Mouse (Mus musculus) left cerebral cortex, postnatal 36 days (tissue): ENCODE results near the gene Adamts17. TPM values are rescaled to one million over a fixed set of nuclear protein-coding genes. Genes with fewer than 3 reads are reported as not detected.

Experiments
- DNase-seq, 2 experiments: peaks; one replicate each; pipeline ENCODE4 v3.0.0; 2021 to 2022; ENCODE audit warnings: low spot score in 2 of 2, mixed read lengths in 1 of 2
- intact Hi-C: fragments of 180-260 bp; cut with DNase I; formaldehyde crosslinking; loops from one replicate; pipeline ENCODE4 v1.15.1; 2025
- total RNA-seq, 2 experiments: library from RNA; stranded (reverse); gene quantifications; 2 replicates each; pipeline ENCODE4 v1.2.3; 2021

Adamts17 gene
- total RNA-seq, 2 experiments from 2014 or later, result 7.0 to 16.8 TPM

DNA sequence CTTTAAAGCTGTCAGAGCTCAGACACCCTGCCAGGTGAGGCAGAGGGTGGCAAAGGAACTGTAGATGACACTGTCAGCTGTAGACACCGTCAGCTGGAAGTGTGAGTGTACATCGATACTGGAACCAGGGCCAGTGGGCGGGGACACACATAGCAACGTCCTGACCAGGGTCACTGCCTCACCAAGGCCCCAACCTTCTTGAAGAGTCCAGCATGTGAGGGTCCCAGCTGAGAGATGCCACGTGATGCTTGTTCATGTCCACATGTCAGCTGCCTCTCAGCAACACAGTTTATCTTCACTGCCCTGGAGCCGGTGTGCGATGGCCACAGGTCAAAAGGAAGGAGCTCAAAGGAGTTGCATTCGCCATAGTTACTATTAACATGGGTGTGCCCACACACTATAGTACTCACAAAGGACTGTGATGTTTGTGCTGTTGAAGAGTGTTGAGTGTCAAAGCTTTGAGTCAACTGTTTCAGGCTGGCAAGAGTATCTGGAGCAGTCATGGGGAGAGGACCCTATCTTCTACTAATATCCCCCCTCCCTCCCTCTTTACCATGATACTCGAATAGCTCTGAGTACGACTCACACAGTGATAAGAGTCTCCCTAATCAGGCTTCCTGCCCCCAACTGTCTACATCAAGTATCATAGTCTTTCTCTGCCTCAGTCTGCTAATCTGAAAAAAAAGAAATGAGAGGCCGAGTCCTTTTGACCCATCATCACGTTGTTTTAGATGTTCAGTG is 172.6 kb downstream of the Adamts17 start:
- intact Hi-C loops, result no loop called here
- no peak for DNase-seq

DNA sequence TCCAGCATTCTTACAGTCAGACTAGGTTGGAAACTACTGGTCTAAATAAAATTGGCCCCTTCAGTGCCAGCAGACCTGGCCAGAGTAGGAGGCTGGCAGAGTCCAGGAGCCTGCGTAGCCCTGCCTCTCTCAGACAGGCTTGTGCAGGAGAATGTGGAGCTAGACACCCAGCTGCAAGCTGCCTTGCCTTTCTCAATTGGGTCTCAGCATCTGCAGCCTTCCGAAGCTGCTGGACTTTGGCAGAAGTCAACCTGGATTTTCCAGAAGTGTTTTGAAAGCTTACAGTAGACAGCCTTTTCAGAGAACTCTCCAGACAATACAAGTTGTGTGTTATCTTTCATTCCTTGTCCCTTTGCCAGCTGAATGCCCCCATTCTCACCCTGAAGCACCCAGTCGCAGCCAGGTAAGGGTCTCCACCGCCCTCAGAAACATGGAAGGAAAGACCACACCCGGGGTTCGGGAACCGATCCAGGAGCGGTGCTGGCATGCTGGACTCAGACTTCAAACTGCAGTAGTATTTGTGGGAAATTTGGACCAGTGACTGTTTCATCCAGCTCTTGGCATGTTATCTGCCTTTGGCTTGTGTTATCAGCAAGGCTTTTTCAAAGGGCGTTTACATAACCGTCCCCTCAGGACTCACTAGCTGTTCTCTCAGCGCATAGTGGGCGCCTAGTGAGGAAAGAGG is 173.8 kb downstream of the Adamts17 start:
- DNase-seq, result no peak
- intact Hi-C loops, result no loop called here

DNA sequence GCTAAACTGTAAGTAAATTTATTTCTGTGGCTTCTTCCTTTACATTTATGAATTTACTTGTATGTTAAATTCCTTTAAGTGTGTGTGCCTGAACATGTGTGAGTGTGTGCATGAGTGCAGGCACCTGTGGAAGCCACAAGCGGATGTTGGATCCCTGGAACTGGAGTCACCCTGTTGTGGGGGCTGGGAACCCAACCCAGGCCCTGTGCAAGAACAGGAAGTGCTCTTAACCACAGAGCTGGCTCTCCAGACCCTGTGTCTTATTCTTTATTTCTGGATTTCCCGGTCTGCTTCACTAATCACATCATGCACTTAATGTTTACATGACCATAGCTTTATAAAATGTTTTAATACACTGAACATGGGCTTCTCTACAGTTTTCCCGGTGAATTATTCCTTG is 180.4 kb downstream of the Adamts17 start:
- intact Hi-C loops, result no loop called here
- no peak for DNase-seq

DNA sequence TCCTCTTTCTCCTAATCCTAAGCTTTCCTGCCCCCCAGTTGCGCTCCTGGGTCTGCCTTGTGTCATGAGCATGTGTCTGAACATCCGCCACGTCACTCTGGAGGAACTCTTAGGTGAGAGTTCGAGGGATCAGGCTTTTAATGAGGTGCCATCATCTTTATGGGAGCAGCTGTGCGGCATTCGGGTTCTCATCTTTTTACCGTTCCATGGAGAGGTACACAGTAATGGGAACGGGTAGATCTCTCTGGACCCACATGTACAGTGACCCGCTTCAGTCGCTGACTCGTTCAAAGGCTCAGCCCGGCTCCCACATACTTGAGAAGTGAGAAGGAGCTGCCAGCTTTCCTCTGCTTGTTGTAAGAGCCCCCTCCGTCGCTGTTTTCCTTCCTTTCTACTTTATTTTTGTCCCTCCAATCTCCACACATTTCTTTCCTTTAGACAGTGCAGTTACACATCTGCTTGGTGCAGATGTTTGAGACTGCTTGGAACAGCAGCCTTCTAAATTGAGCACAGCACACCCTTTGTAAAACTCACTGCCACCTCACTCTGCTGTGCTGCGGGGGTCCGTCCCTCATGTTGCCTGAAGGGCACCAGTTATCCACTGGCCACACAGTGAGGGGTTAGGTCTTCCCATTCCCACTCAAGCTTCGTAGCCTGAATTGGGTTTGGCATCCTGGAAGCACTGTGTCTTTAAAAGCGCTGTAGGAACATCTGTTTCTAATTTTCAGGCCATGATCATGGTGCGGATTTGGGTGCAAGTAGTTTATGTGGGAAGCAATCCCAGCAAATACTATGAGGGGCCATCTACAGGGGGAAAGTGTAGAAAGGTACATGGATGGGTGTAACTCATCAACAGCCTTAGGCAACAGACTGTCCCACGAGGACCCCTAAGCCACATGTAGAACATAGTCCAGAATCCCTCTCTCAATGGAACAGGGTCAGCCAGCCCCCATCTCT is 186.9 kb downstream of the Adamts17 start:
- no peak for DNase-seq
- intact Hi-C loops, result no loop called here

DNA sequence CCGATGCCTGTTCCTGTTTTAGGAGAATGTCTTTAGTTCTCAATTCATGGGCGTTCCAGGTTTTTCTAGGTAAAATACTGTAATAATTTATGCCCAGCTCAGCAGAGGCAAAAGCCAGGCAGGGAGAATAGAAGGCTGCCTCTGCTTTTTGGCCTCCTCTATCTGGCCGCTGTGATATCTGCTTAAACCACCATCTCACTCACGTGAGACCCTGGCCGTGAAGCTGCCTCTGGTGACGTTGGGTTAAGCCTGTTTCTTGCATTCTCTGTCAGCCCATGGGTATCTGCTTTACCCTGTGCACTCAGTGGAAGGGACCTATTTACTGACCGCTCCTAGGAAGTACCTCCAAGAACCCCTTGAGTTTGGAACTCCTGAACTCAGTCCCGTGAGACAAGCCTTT is 187.7 kb downstream of the Adamts17 start:
- intact Hi-C loops, result no loop called here
- no peak for DNase-seq

DNA sequence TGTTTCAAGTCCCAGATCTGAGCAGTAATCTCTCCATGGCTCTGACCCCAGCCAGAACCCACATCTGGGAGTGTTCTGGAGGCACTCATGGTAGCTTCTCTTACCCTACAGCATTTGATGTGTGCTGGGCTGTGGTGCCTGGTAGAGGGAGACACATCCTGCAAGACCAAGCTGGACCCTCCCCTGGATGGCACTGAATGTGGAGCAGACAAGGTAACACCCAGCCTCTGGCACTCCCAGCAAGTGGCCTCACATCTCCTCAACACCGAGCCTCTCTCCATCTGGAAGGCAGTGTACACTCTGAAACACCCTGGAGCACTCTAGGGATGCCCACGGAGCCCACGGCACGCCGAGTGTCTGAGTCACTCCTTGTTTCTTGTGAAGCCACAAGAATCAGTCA is 188.2 kb downstream of the Adamts17 start:
- intact Hi-C loops, result no loop called here
- DNase-seq, result no peak

DNA sequence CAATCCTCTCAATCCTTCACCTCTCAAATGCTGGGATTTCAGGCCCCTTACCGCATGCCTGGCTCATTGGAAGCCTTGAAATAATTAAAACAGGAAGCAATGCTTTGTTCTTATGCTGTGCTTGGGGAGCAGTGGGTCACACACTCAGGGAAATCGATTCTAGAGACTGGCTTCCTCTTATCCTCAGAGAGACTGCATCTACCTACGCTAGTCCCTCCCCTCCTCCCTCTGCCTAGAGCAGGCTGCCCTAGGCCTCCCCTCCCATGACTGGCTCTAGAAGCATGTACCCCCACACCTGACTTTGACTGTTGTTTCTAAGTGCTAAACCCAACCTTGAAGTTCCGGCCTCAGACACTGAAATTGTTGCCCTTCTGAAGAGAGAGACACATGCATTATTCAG is 189.4 kb downstream of the Adamts17 start:
- intact Hi-C loops, result no loop called here
- no peak for DNase-seq

DNA sequence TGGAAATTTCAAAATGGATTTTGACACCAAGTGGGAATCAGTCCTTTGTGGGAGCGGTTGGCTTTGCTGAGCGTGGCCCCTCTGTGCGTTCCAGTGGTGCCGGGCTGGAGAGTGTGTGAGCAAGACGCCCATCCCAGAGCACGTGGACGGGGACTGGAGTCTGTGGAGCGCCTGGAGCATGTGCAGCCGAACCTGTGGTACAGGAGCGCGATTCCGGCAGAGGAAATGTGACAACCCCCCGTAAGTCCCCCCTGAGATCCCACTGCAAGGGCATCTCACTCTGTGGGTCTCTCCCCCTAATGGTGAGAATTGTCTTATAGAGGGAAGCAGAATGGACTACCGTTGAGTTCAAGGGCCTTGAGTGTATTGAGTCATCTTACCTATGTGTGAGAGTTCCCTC is 189.9 kb downstream of the Adamts17 start:
- intact Hi-C loops, result no loop called here
- no peak for DNase-seq

GRCm38 (mm10) chr7:67031284-67031683 is 191.7 kb downstream of the Adamts17 start:
- intact Hi-C loops, result no loop called here
- no peak for DNase-seq

- intact Hi-C loops, result no loop called here
- DNase-seq, result no peak
These were observed 193.1 kb downstream of the Adamts17 start for GRCm38 (mm10) chr7:67032616-67033015.

DNA sequence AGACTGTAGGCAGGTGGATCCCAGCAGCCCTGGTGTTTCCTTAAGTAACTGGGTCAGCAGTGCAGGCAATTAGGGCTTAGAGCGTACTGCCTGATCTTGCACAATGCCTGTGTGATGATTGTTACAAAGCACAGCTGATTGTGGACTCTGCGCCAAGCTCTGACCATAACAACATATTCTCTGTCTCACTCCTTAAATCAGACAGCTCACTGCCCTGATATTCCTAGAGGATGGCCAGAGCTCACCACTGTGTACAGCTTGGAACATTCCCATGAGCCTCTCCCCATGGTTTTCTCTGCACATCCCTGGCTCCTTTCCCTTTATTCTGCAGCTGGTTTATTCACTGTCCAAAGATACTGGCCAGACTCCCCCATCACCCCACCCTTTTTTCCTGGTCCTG is 194.8 kb downstream of the Adamts17 start:
- intact Hi-C loops, result no loop called here
- no peak for DNase-seq

DNA sequence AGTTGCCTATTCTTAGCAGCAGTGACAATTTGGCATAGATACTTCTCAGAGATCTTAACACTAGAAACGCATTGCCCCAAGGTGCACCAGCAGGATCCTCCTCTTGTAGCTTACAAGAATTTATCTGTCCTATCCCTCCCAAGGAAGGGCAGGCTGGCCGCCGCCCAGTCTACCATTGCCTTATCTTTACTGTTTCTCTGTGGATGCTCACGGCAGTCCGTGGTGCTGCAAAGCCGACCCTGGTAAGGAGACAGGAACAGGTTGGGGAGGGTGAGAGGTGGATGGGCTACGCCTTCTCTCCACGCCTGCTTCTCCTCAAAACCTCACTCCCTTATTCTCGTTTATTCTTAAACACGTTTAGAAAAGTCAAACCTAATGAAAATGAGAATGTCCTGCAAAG is 195.7 kb downstream of the Adamts17 start:
- no peak for DNase-seq
- intact Hi-C loops, result no loop called here

DNA sequence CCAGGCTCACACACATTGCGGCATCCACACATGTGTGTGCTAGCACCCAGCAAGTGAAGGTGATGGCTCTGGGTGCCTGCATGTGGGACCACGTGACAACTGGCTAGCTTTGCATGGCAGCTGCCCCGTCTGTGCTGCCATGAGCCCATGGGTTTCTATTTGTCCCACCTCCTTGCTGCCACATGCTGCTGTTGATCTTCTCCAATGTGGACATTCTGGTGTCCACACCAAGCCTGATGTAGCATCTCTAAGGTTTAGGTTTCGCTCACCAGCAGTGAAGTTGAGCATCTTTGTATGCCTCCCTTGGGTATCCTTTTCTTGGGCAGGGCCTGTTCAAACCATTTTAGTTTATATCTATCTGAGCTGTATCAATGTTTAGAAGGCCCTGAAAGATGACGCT is 196.1 kb downstream of the Adamts17 start:
- DNase-seq, result no peak
- intact Hi-C loops, result no loop called here

- intact Hi-C loops, result no loop called here
- DNase-seq, result no peak
These were observed 197.3 kb downstream of the Adamts17 start for GRCm38 (mm10) chr7:67036502-67037485.

- no peak for DNase-seq
- intact Hi-C loops, result no loop called here
These were observed 198.4 kb downstream of the Adamts17 start for GRCm38 (mm10) chr7:67037726-67038520.

GRCm38 (mm10) chr7:67039143-67039542 is 199.6 kb downstream of the Adamts17 start:
- intact Hi-C loops, result no loop called here
- DNase-seq, result no peak

DNA sequence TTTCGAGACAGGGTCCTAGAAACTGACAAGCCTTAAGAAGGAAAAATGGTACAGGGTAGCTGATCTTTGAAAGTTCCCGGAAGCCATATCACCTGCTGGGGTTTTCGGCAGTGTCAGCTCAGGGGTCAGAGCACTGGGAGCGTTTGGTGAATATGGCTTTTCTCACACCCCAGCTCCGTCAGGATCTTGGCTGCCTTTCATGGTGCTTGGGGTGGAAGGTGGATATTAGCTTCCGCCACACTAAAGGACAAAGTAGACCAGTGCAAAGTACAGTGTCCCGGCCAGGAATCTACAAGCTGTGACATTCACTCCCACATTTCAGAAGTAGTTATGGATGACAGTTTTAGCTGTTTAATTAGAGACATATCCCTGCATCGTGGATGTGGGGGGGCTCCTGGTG is 200.3 kb downstream of the Adamts17 start:
- intact Hi-C loops, result no loop called here
- DNase-seq, result no peak

GRCm38 (mm10) chr7:67041685-67042084 is 202.2 kb downstream of the Adamts17 start:
- no peak for DNase-seq
- intact Hi-C loops, result no loop called here
